Mouse (Mus musculus) intestine, embryonic 16.5 days (tissue): ENCODE data around the gene Sec14l1. TPM values are rescaled to one million over a fixed set of nuclear protein-coding genes. Genes with fewer than 3 reads are reported as not detected.
"Not testable (repeated sequence)": the region's sequence is repeated elsewhere in the genome, so short reads cannot be mapped to it uniquely, and the experiment has no call there.

Experiments
- ATAC-seq: fragments of 200-750 bp; cut with Nextera tagmentation; 2 replicates; pipeline ENCODE4 v1.8.0; 2017; ENCODE audit warnings: moderate TSS enrichment, moderate library complexity
- H3K27ac ChIP-seq: fragments of 300-500 bp; sonication (generic); 2 replicates; pipeline ENCODE4 v1.5.1; 2014; ENCODE audit warnings: mild to moderate bottlenecking, low read length
- H3K27me3 ChIP-seq: fragments of 300-500 bp; sonication (generic); replicated peaks from 2 replicates; pipeline ENCODE4 v1.6.1; 2014; ENCODE audit warnings: low read length, control low read depth, mixed read lengths; ENCODE audit not compliant: control insufficient read depth, insufficient read depth
- H3K36me3 ChIP-seq: fragments of 300-500 bp; sonication (generic); 2 replicates; pipeline ENCODE4 v1.6.1; 2014; ENCODE audit warnings: low read length, control low read depth; ENCODE audit not compliant: control insufficient read depth, insufficient read depth
- H3K4me1 ChIP-seq: fragments of 300-500 bp; sonication (generic); 2 replicates; pipeline ENCODE4 v1.6.1; 2014; ENCODE audit warnings: low read length, control low read depth, mixed read lengths; ENCODE audit not compliant: control insufficient read depth, insufficient read depth
- H3K4me2 ChIP-seq: fragments of 300-500 bp; sonication (generic); 2 replicates; pipeline ENCODE4 v1.6.1; 2014; ENCODE audit warnings: low read depth, low read length, control low read depth
- H3K4me3 ChIP-seq: fragments of 300-500 bp; sonication (generic); 2 replicates; pipeline ENCODE4 v1.5.1; 2014; ENCODE audit warnings: mild to moderate bottlenecking, low read length
- H3K9ac ChIP-seq: fragments of 300-500 bp; sonication (generic); 2 replicates; pipeline ENCODE4 v1.6.1; 2014; ENCODE audit warnings: low read depth, low read length
- H3K9me3 ChIP-seq: fragments of 300-500 bp; sonication (generic); 2 replicates; pipeline ENCODE4 v1.6.1; 2016; ENCODE audit warnings: low read length, control low read depth; ENCODE audit not compliant: control insufficient read depth
- WGBS: fragments of 180-500 bp; shearing (Covaris S2); extraction: QIAGEN DNeasy Blood & Tissue Kit; methylation state at CpG from one replicate; pipeline ENCODE4 v1.1.7; 2014; 5-methylcytosine and 5-hydroxymethylcytosine counted together
- polyA plus RNA-seq: library from polyadenylated mRNA; unstranded; fragments of >200 nt; fragmentation: Nextera tagmentation; extraction: Ambion mirVana; gene quantifications from 2 replicates; pipeline ENCODE4 v1.2.1, GENCODE M21; 2015

The Sec14l1 gene
- 28.5 and 29.5 TPM in 2 replicates for polyA plus RNA-seq

GRCm38 (mm10) chr11:117114592-117115345 is at the start of gene Sec14l1:
TSS of gene Sec14l1 (plus strand) at chr11:117115168.
- H3K36me3 ChIP-seq: no peaks in the 10 kb centered on the region
- ATAC-seq: peak; percentile 96
- peak within 1 kb of the TSS; percentile 97 for H3K27ac ChIP-seq
- H3K4me3 ChIP-seq: peak within 1 kb of the TSS; percentile 84
- peaks cover 3% of the 10 kb centered on the region; the same call in 1 of the 2 replicates for H3K27me3 ChIP-seq
- H3K9me3 ChIP-seq: no peaks in the 10 kb centered on the region
- H3K4me2 ChIP-seq: peak within 1 kb of the TSS; percentile 93
- H3K9ac ChIP-seq: peak within 1 kb of the TSS; percentile 87
- 1% methylated on average over 59 of the region's 67 CpGs for WGBS
- H3K4me1 ChIP-seq: peaks cover 34% of the 10 kb centered on the region

DNA sequence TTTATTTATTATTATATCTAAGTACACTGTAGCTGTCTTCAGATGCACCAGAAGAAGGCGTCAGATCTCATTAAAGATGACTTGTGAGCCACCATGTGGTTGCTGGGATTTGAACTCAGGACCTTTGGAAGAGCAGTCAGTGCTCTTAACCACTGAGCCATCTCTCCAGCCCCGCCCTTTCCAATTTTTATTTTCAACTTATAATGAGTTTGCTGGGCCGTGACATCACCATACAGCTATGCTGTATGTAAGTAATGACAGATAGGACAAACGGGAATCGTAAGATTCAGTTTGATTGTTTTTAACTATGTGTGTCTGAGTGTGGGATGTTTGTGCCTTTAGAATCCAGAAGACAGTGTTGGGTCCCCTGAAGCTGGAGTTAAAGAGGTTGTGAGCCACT is 49.4 kb upstream of the Sec14l1 start:
- H3K27me3 ChIP-seq, H3K9me3 ChIP-seq, H3K4me3 ChIP-seq, H3K27ac ChIP-seq, H3K36me3 ChIP-seq, H3K4me1 ChIP-seq, H3K9ac ChIP-seq, ATAC-seq, H3K4me2 ChIP-seq: not testable (repeated sequence)
- WGBS: 72% methylated on average over 5 of the region's 5 CpGs

DNA sequence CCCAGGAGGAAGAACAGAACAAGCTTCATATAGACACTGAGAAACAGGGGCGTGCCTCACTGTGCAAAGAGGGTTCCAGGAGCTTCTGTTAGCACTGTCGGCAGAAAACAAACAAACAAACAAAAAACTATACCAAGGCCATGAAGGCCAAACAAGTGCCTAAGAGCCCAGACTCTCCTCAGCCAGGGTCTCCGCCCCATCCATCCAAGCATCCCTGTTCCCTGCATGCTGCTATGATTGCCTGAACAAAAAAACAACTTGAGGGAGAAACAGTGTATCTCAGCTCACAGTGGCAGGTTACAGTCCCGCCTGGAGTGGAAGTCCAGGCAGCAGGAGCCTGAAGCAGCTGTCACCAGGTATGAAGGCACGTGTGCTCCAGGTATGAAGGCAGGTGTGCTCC is 48.2 kb upstream of the Sec14l1 start:
- Histone ChIP-seq H3K4me3 (no peak overlapping the region), H3K36me3 (no peaks in the 10 kb centered on the region), H3K9ac (no peak overlapping the region), H3K27ac (no peak overlapping the region), H3K9me3 (no peaks in the 10 kb centered on the region), H3K27me3 (peaks cover 2% of the 10 kb centered on the region; the same call in 1 of the 2 replicates), H3K4me1 (no peaks in the 10 kb centered on the region), H3K4me2 (no peak overlapping the region)
- ATAC-seq: no peak
- WGBS: 55% methylated on average over 5 of the region's 5 CpGs

DNA sequence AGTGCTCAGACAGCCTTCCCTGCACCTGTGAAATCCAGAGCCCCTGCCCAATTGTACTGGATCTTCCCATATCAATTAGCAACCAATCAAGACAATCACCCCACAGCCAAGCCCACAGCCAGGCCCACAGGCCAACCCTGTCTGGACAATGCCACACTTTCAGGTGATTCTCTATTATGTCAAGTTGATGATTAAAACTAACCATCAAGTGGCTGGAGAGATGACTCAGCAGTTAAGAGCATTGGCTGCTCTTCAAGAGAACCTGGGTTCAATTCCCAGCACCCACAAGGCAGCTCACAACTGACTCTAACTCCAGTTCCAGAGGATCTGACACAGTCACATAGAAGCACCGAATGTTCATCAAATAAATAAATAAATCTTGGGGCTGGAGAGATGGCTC is 46.6 kb upstream of the Sec14l1 start:
- no peak for ATAC-seq
- Histone ChIP-seq H3K9ac (no peak overlapping the region), H3K9me3 (no peaks in the 10 kb centered on the region), H3K4me3 (no peak overlapping the region), H3K27me3 (peaks cover 2% of the 10 kb centered on the region; the same call in 1 of the 2 replicates), H3K27ac (no peak overlapping the region), H3K36me3 (no peaks in the 10 kb centered on the region), H3K4me1 (0 out of 2 replicates have a peak, but pooled peaks cover 2% of the 10 kb centered on the region), H3K4me2 (no peak overlapping the region)
- WGBS: 79% methylated on average over 1 of the region's 1 CpGs

DNA sequence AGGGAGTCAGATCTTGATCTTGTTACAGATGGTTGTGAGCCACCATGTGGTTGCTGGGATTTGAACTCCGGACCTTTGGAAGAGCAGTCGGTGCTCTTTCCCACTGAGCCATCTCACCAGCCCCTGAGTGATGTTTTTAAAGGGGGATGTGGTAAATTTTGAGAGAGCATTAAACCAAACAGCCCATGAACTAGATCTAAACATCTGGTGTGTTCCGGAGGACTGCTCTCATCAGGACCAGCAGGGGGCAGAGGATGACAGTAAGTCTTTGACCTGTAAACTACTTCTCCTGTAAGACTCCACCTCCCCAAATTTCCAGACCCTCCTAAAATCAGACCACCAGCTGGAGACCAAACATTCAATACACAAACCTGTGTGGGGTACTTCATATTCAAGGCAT is 45.9 kb upstream of the Sec14l1 start:
- Histone ChIP-seq H3K4me3 (no peak overlapping the region), H3K9ac (no peak overlapping the region), H3K9me3 (no peaks in the 10 kb centered on the region), H3K36me3 (no peaks in the 10 kb centered on the region), H3K4me1 (0 out of 2 replicates have a peak, but pooled peaks cover 2% of the 10 kb centered on the region), H3K27ac (no peak overlapping the region), H3K4me2 (no peak overlapping the region), H3K27me3 (peaks cover 2% of the 10 kb centered on the region; the same call in 1 of the 2 replicates)
- WGBS: 66% methylated on average over 3 of the region's 3 CpGs
- no peak for ATAC-seq

GRCm38 (mm10) chr11:117070711-117071110 is 44.3 kb upstream of the Sec14l1 start:
- no peak for ATAC-seq
- H3K4me2 ChIP-seq: no peak overlapping the region
- peaks cover 2% of the 10 kb centered on the region; the same call in 1 of the 2 replicates for H3K27me3 ChIP-seq
- no peak overlapping the region for H3K4me3 ChIP-seq
- H3K9ac ChIP-seq: no peak overlapping the region
- H3K36me3 ChIP-seq: no peaks in the 10 kb centered on the region
- H3K4me1 ChIP-seq: 0 out of 2 replicates have a peak, but pooled peaks cover 2% of the 10 kb centered on the region
- no peaks in the 10 kb centered on the region for H3K9me3 ChIP-seq
- no peak overlapping the region for H3K27ac ChIP-seq
- WGBS: 63% methylated on average over 7 of the region's 7 CpGs

GRCm38 (mm10) chr11:117072128-117072527 is 42.8 kb upstream of the Sec14l1 start:
- Histone ChIP-seq H3K9me3 (no peaks in the 10 kb centered on the region), H3K4me3 (no peak overlapping the region), H3K27me3 (peaks cover 2% of the 10 kb centered on the region; the same call in 1 of the 2 replicates), H3K4me2 (peak overlapping the region; percentile 5; the same call in 1 of the 2 replicates), H3K4me1 (peaks cover 8% of the 10 kb centered on the region), H3K27ac (no peak overlapping the region), H3K9ac (0 out of 2 replicates have a peak overlapping the region, but pooled peaks have one; percentile 17), H3K36me3 (no peaks in the 10 kb centered on the region)
- ATAC-seq: peak; percentile 21; the same call in 1 of the 2 replicates
- 1% methylated on average over 13 of the region's 13 CpGs for WGBS

- H3K27ac ChIP-seq: no peak overlapping the region
- 93% methylated on average over 9 of the region's 9 CpGs for WGBS
- H3K27me3 ChIP-seq: peaks cover 2% of the 10 kb centered on the region; the same call in 1 of the 2 replicates
- peaks cover 17% of the 10 kb centered on the region for H3K4me1 ChIP-seq
- H3K4me3 ChIP-seq: no peak overlapping the region
- H3K36me3 ChIP-seq: no peaks in the 10 kb centered on the region
- no peak overlapping the region for H3K4me2 ChIP-seq
- H3K9ac ChIP-seq: no peak overlapping the region
- H3K9me3 ChIP-seq: no peaks in the 10 kb centered on the region
- ATAC-seq: no peak
Measured at GRCm38 (mm10) chr11:117073426-117073825, 41.5 kb upstream of the Sec14l1 start.

DNA sequence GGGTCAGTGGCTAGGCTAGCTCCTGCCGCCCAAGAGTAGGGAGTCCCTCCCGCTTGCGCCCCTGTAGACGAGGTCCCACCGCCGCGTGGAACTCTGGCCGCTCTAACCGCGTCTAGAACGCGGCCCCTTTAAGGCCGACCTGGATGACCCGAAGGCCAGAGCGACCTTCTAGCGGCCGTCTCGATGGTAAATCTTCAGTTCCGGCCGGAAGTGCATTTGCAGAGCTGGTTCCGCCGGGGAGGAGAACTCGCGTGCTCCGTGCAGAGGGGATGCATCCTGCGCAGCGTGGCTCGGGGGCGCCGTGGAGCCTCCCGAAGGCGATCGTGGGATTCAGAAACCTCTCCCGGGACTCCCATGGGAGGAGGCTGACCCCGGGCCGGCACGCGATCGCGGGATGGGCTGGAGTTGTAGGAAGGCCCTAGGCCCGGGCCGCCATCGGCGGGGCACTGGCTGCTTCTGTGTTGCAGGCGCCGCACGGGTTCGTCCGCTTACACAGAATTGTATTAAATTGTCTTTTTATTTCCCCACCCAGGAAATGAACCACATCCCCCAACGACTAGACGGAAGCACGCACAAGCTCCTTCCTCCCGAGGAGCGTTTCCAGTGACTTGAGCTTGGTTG is 38.3 kb upstream of the Sec14l1 start:
- no peaks in the 10 kb centered on the region; the same call in 1 of the 2 replicates for H3K36me3 ChIP-seq
- H3K9me3 ChIP-seq: no peaks in the 10 kb centered on the region
- H3K4me3 ChIP-seq: peak overlapping the region; percentile 90
- peaks cover 23% of the 10 kb centered on the region for H3K4me1 ChIP-seq
- peak overlapping the region; percentile 94 for H3K9ac ChIP-seq
- WGBS: under 1% methylated on average over 54 of the region's 54 CpGs
- no peaks in the 10 kb centered on the region for H3K27me3 ChIP-seq
- peak; percentile 86 for ATAC-seq
- peak overlapping the region; percentile 90 for H3K4me2 ChIP-seq
- H3K27ac ChIP-seq: peak overlapping the region; percentile 78
